Mouse (Mus musculus) intestine, postnatal 0 days (tissue): ENCODE results near the gene Ak5. TPM values are rescaled to one million over a fixed set of nuclear protein-coding genes. Genes with fewer than 3 reads are reported as not detected.

Source experiments
- ATAC-seq: fragments of 200-750 bp; cut with Nextera tagmentation; 2 replicates; pipeline ENCODE4 v1.8.0; 2017; ENCODE audit warnings: mild to moderate bottlenecking, moderate TSS enrichment, moderate library complexity
- H3K27ac ChIP-seq: fragments of 300-500 bp; sonication (generic); 2 replicates; pipeline ENCODE4 v1.5.1; 2014; ENCODE audit warnings: mild to moderate bottlenecking, low read depth, low read length, moderate library complexity
- H3K27me3 ChIP-seq: fragments of 300-500 bp; sonication (generic); replicated peaks from 2 replicates; pipeline ENCODE4 v1.6.1; 2014; ENCODE audit warnings: low read length, mixed read lengths; ENCODE audit not compliant: control insufficient read depth, insufficient read depth
- H3K36me3 ChIP-seq: fragments of 300-500 bp; sonication (generic); 2 replicates; pipeline ENCODE4 v1.6.1; 2014; ENCODE audit warnings: mild to moderate bottlenecking, moderate library complexity; ENCODE audit not compliant: control insufficient read depth, insufficient read depth
- H3K4me1 ChIP-seq: fragments of 300-500 bp; sonication (generic); replicated peaks from 2 replicates; pipeline ENCODE4 v1.6.1; 2014; ENCODE audit warnings: antibody characterized with exemption, low read length, mixed read lengths; ENCODE audit not compliant: control insufficient read depth, insufficient read depth
- H3K4me2 ChIP-seq: fragments of 300-500 bp; sonication (generic); replicated peaks from 2 replicates; pipeline ENCODE4 v1.6.1; 2014; ENCODE audit warnings: low read depth, mild to moderate bottlenecking, moderate library complexity
- H3K4me3 ChIP-seq: fragments of 300-500 bp; sonication (generic); 2 replicates; pipeline ENCODE4 v1.5.1; 2014; ENCODE audit warnings: low read depth, low read length
- H3K9ac ChIP-seq: fragments of 300-500 bp; sonication (generic); 2 replicates; pipeline ENCODE4 v1.6.1; 2014; ENCODE audit warnings: mild to moderate bottlenecking, low read depth, low read length
- H3K9me3 ChIP-seq: fragments of 300-500 bp; sonication (generic); 2 replicates; pipeline ENCODE4 v1.6.1; 2016; ENCODE audit warnings: mixed run types; ENCODE audit not compliant: control insufficient read depth
- CTCF ChIP-seq: sonication (generic); IDR thresholded peaks from 2 replicates; pipeline ENCODE4 v1.5.1; 2016; ENCODE audit warnings: low read depth, mild to moderate bottlenecking, control low read depth, antibody characterized with exemption, moderate library complexity
- WGBS: fragments of 180-500 bp; shearing (Covaris S2); extraction: QIAGEN DNeasy Blood & Tissue Kit; methylation state at CpG from one replicate; pipeline ENCODE4 v1.1.7; 2014; 5-methylcytosine and 5-hydroxymethylcytosine counted together
- polyA plus RNA-seq: library from polyadenylated mRNA; unstranded; fragments of >200 nt; fragmentation: Nextera tagmentation; extraction: Ambion mirVana; gene quantifications from 2 replicates; pipeline ENCODE4 v1.2.1, GENCODE M21; 2015

The Ak5 gene
- polyA plus RNA-seq, 1 experiment from 2014 or later, result 0.33 TPM

DNA sequence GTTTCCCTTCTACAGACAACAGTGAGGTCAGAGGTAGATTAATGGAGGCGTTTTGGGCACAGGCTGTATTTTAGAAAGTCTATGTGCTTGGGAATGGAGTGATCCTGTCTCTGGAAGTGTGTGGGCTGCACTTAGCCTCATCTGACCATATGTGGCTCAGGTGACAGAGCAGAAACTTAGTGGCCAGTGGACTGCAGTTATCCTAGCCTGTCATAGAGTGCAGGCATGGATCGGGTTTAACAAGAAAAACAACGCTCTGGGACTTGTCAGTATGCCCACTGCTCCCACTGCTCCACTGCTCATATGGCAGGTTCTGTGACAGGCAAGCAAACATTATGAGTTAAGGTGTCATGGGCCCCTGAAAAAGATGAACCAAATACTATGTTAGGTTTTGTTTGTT, 148.1 kb downstream of the Ak5 start:
- ATAC-seq, result no peak
- TF ChIP-seq CTCF, result no peak
- Histone ChIP-seq H3K27ac (no peak overlapping the region), H3K4me2 (no peak overlapping the region), H3K4me1 (no peaks in the 10 kb centered on the region), H3K4me3 (no peak overlapping the region), H3K27me3 (no peaks in the 10 kb centered on the region), H3K9ac (no peak overlapping the region), H3K9me3 (no peaks in the 10 kb centered on the region), H3K36me3 (no peaks in the 10 kb centered on the region)
- 71% methylated on average over 3 of the region's 3 CpGs for WGBS

DNA sequence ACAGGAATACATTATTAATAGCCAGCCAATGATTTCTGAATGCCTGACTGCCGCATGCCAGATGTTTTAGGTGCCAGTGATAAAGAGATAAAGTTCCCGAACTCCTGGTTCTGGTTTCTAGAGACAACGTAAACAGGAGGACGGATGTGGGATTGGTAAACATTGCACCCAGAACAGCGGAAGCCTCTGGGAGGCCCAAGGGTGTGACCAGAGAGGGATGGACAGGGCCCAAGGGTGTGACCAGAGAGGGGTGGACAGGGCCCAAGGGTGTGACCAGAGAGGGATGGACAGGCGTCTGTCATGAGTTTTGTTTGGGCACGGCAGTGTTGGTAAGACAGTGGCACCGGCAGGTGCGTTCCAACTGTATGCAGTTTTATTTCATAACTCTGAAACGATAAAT, 148.6 kb downstream of the Ak5 start:
- Histone ChIP-seq H3K36me3 (no peaks in the 10 kb centered on the region), H3K9ac (no peak overlapping the region), H3K4me2 (no peak overlapping the region), H3K4me3 (no peak overlapping the region), H3K4me1 (no peaks in the 10 kb centered on the region), H3K27ac (no peak overlapping the region), H3K9me3 (no peaks in the 10 kb centered on the region), H3K27me3 (no peaks in the 10 kb centered on the region)
- no peak for TF ChIP-seq CTCF
- WGBS, result 62% methylated on average over 10 of the region's 10 CpGs
- no peak for ATAC-seq

DNA sequence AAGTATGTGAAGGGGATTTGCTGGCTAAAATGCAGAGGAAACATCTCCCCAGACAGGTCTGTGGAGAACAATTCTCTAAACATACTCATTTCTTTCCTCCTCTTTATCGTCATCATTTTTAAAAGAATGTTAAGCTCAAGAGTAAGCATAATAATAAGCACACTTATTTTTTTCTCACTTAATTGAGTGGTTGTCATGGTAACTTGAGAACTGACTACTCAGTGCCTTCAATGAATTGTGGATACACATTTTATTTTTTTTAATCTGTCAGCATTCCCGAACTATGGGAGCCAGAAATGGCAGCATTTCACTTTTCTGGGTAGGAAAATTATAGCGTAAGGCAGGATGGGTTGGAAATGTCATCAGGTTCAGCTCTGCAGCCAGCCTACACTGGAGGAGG, 151.6 kb downstream of the Ak5 start:
- WGBS, result 72% methylated on average over 3 of the region's 3 CpGs
- no peak overlapping the region for H3K4me3 ChIP-seq
- no peaks in the 10 kb centered on the region for H3K36me3 ChIP-seq
- no peak for TF ChIP-seq CTCF
- no peaks in the 10 kb centered on the region for H3K9me3 ChIP-seq
- no peak for ATAC-seq
- no peak overlapping the region for H3K4me2 ChIP-seq
- no peaks in the 10 kb centered on the region for H3K27me3 ChIP-seq
- no peaks in the 10 kb centered on the region for H3K4me1 ChIP-seq
- no peak overlapping the region for H3K9ac ChIP-seq
- H3K27ac ChIP-seq, result no peak overlapping the region

DNA sequence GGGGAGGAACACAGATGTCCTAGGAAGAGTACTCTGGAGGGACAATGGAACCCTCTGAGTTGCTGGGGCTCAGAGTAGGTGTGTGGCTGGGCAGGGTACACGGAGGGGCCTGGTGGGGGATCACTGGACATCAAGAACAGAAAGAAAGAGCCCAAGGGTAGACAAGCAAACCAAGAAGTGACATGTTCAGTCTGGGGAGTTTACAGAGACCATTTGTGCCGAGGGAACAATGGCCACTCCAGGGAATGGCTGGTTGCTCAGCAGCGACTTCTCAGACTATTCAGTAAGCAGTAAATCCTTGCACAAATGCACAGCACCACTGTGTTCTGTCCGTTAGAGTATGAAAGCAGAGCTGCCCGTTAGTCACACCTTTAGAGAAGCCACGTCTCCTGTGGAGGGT, 152.2 kb downstream of the Ak5 start:
- Histone ChIP-seq H3K36me3 (no peaks in the 10 kb centered on the region), H3K9me3 (no peaks in the 10 kb centered on the region), H3K4me3 (no peak overlapping the region), H3K9ac (no peak overlapping the region), H3K27ac (no peak overlapping the region), H3K27me3 (no peaks in the 10 kb centered on the region), H3K4me1 (no peaks in the 10 kb centered on the region), H3K4me2 (no peak overlapping the region)
- WGBS, result 71% methylated on average over 6 of the region's 6 CpGs
- no peak for ATAC-seq
- TF ChIP-seq CTCF, result no peak

DNA sequence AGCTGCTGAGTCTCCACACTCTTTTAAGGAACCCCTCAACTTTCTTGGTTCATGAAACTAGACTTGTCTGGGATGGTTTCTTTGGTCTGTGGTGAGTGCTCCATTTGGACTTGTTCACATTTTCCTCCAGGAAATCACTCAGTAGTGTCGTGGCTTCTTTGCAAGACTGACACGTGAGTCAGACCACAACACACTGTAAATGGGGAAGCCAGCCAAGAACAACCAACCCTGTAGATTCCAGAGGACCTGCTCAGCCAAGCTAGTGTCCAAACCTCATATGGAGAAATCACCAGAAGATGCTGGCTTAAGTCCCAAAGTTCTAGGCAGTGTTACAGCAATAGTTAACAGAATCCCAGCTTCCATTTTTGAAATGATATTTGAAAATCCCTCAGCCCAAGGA, 155.6 kb downstream of the Ak5 start:
- no peak for TF ChIP-seq CTCF

DNA sequence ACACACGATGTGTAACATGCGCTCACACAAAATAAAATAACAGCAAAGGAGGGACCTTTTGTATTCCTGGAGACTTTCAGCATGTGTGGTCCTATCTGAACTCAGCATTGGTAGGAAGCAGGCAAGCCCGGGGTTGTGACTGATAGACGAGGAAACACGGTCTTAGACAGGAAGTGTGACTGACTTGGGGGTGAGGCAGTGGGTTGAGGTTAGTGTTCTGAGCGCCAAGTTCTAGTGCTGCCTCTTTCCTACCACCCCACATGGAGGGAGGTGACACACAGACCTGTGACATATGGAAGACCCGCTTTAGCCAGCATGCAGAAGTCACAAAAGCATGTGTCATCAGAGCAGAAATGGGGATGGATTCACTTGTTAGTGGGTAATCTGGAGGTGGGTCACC, 158.9 kb downstream of the Ak5 start:
- Histone ChIP-seq H3K4me1 (no peaks in the 10 kb centered on the region), H3K9me3 (no peaks in the 10 kb centered on the region), H3K36me3 (no peaks in the 10 kb centered on the region), H3K4me3 (no peak overlapping the region), H3K27ac (no peak overlapping the region), H3K27me3 (no peaks in the 10 kb centered on the region), H3K4me2 (no peak overlapping the region), H3K9ac (no peak overlapping the region)
- ATAC-seq, result no peak
- no peak for TF ChIP-seq CTCF
- WGBS, result 81% methylated on average over 7 of the region's 7 CpGs

More for the DNA sequence above, 155.6 kb downstream of the Ak5 start:
- WGBS, result 55% methylated on average over 2 of the region's 2 CpGs
- H3K36me3 ChIP-seq, result no peaks in the 10 kb centered on the region
- no peaks in the 10 kb centered on the region for H3K27me3 ChIP-seq
- ATAC-seq, result no peak
- no peak overlapping the region for H3K9ac ChIP-seq
- no peaks in the 10 kb centered on the region for H3K4me1 ChIP-seq
- H3K4me3 ChIP-seq, result no peak overlapping the region
- H3K27ac ChIP-seq, result no peak overlapping the region
- no peaks in the 10 kb centered on the region for H3K9me3 ChIP-seq
- H3K4me2 ChIP-seq, result no peak overlapping the region

DNA sequence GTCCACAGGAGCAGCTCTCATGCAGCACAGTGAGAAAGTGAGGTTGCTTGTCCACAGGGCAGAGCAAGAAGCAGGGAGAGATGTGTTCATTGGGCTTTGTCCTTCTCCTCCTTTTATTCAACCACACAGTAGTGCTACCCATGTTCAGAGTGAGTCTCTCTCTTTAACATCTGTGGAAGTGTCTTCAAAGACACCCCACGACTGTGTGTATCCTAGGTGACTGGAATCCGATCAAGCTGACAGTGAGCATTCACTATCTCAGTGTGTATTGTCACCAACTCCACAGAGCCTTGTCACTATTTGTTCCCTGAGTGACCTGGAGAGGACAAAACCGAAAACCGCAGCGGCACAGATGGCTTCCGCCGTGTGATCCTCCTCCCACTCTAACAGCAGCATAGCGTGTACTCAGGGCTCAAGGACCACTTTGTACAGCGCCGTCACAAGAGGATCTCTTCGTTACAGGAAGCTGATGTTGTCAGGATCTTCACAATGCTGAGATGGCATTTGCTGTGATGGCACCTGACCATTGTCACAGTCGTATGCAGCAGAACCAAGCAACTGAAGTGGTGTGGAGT, 159.7 kb downstream of the Ak5 start:
- ATAC-seq, result no peak
- Histone ChIP-seq H3K9me3 (no peaks in the 10 kb centered on the region), H3K4me1 (no peaks in the 10 kb centered on the region), H3K36me3 (no peaks in the 10 kb centered on the region), H3K4me2 (no peak overlapping the region), H3K4me3 (no peak overlapping the region), H3K27me3 (no peaks in the 10 kb centered on the region), H3K27ac (no peak overlapping the region), H3K9ac (no peak overlapping the region)
- no peak for TF ChIP-seq CTCF
- 87% methylated on average over 12 of the region's 12 CpGs for WGBS
